Mouse (Mus musculus): ENCODE measurements around the gene Lyz1. TPM values are rescaled to one million over a fixed set of nuclear protein-coding genes. Genes with fewer than 3 reads are reported as not detected.

The Lyz1 gene
- polyA plus RNA-seq, 1 experiment from 2014 or later = not detected

DNA sequence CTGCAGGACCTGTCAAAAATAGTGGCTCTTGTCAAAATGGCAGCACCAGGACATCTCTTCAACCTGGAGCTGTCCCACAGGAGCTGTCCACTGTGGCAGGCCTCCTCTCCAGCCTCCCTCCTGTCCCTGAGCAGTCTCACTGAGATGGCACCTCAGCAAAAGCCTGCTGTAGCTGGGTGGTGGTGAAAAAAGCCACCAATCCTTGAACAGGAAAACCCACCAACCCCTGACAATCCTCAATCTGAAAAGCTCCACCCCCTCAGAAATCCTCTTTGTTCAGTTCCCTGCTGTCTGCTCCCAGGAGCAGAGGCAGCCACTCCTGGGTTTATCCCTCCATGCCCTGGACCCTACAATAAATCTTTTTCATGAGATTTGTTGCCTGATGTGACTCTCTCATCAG lies 32.8 kb downstream of the Lyz1 start:
- no peak overlapping the region for H3K4me3 ChIP-seq
- no peak overlapping the region for H3K27ac ChIP-seq
- H3K27me3 ChIP-seq (ENCODE audit: poor library complexity, severe bottlenecking) = no peaks in the 10 kb centered on the region

DNA sequence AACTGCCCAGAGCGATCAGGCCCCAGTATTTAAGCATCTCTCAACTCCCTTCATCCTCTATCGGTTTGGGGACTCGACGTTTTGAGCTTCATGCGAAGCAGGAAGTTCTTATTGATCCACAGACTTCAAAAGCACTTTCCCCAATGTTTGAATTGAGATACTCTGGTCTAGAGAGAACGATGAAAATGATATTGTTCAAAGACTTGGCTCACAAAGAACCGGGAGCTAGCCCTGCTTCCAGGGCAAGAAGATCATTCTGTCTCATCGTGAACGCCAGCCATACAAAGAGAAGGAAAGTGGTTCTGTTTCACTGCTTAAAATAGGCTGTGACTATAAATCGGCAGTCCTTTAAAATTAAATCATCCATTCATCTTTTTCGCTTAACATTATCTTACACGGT lies 54.1 kb downstream of the Lyz1 start, which contains the start of gene 9530003J23Rik:
Gene 9530003J23Rik (minus strand): TSS at position 101 of the 400 bp plus-strand sequence.
- no peaks in the 10 kb centered on the region for H3K27me3 ChIP-seq (ENCODE audit: poor library complexity, severe bottlenecking)
- no peak for DNase-seq (ENCODE audit: extremely low spot score, low spot score)
- H3K9me3 ChIP-seq = no peaks in the 10 kb centered on the region
- no peaks in the 10 kb centered on the region for H3K4me1 ChIP-seq
- H3K36me3 ChIP-seq (replicated peaks) = no peaks in the 10 kb centered on the region
- H3K27ac ChIP-seq = no peak within 1 kb of the TSS
- no peak within 1 kb of the TSS for H3K4me3 ChIP-seq
- WGBS = 93% methylated on average over 12 of the region's 12 CpGs

More for the DNA sequence above, 32.8 kb downstream of the Lyz1 start:
- DNase-seq (ENCODE audit: extremely low spot score, low spot score) = no peak
- H3K36me3 ChIP-seq (replicated peaks) = no peaks in the 10 kb centered on the region
- H3K4me1 ChIP-seq = peaks cover 7% of the 10 kb centered on the region
- H3K9me3 ChIP-seq = peaks cover 13% of the 10 kb centered on the region; the same call in 1 of the 2 replicates

Other genes starting within 250 kb of the Lyz1 start
- gene Lrrc10, start 247.5 kb downstream of the Lyz1 start, polyA plus RNA-seq (2016; fragmentation: Nextera tagmentation; extraction: Ambion mirVana) = not detected in 2 replicates
- 332 and 337 TPM in 2 replicates for gene Cct2, start 229.1 kb downstream of the Lyz1 start, polyA plus RNA-seq (2016; fragmentation: Nextera tagmentation; extraction: Ambion mirVana)
- gene Frs2, start 144.3 kb downstream of the Lyz1 start, polyA plus RNA-seq (2016; fragmentation: Nextera tagmentation; extraction: Ambion mirVana) = 15.8 and 18.1 TPM in 2 replicates
- 122 and 123 TPM in 2 replicates for gene Yeats4, start 68.4 kb downstream of the Lyz1 start, polyA plus RNA-seq (2016; fragmentation: Nextera tagmentation; extraction: Ambion mirVana)
- gene 9530003J23Rik, start 54.2 kb downstream of the Lyz1 start, polyA plus RNA-seq (2016; fragmentation: Nextera tagmentation; extraction: Ambion mirVana) = not detected in 2 replicates
- 8.4 and 10.0 TPM in 2 replicates for gene Lyz2, start 10.5 kb downstream of the Lyz1 start, polyA plus RNA-seq (2016; fragmentation: Nextera tagmentation; extraction: Ambion mirVana)
- gene Cpsf6, start 87.1 kb upstream of the Lyz1 start, polyA plus RNA-seq (2016; fragmentation: Nextera tagmentation; extraction: Ambion mirVana) = 243 and 253 TPM in 2 replicates

Data from forebrain, embryonic 10.5 days (tissue).